ENCODE assay signal across 21 mouse cellular contexts in genomic region chr1:62483059-62483458, GRCm38 (mm10).
DNase-seq lines count a peak whose midpoint lies in the region; ATAC-seq and TF ChIP-seq lines count a peak whose summit lies in the region.
"Had no signal": no experiment of that assay in that cellular context is flagged by ENCODE, and none has a peak within 500 bp of the region (broad histone marks: within the 10 kb centered on the region; RNA-seq: fewer than 3 reads in every experiment).

No protein-coding gene starts in this region.

- no peaks in the 10 kb centered on the region for H3K36me3 ChIP-seq in lung, postnatal 0 days (ENCODE audit: insufficient read depth, low read length)
- no peaks in the 10 kb centered on the region for H3K36me3 ChIP-seq in CH12.LX (replicated peaks in 1 of 2; ENCODE audit: control insufficient read depth in 1 of 2, insufficient read depth in 1 of 2, low read length in 1 of 2)
- H3K36me3 ChIP-seq: hindbrain, embryonic 10.5 days; intestine, embryonic 15.5 days had no signal

- no peaks in the 10 kb centered on the region for H3K27me3 ChIP-seq in lung, postnatal 0 days (replicated peaks; ENCODE audit: insufficient read depth, low read length)
- no peaks in the 10 kb centered on the region for H3K27me3 ChIP-seq in CH12.LX (replicated peaks)
- H3K27me3 ChIP-seq: intestine, embryonic 15.5 days had no signal

- H3K27ac ChIP-seq in lung, postnatal 0 days (ENCODE audit: low read length), result no peak overlapping the region
- no peak overlapping the region for H3K27ac ChIP-seq in CH12.LX (ENCODE audit: insufficient read depth, low read depth)
- H3K27ac ChIP-seq: hindbrain, embryonic 10.5 days; intestine, embryonic 15.5 days had no signal

- in situ Hi-C loops in CH12.LX (cut with MboI; ENCODE audit: low pct_ligation_motif_present, low pct_unique_long_range_greater_than_20kb, low sequenced_read_pairs), result no loop called here

- TF ChIP-seq CTCF in lung, postnatal 0 days (IDR thresholded peaks at IDR 0.05), result no peak
- TF ChIP-seq CTCF in lung, adult 2 months (IDR thresholded peaks at IDR 0.05; ENCODE audit: insufficient read depth, low read length), result no peak
- TF ChIP-seq CTCF in CH12.LX (conservative IDR thresholded peaks at IDR 0.05 in 1 of 2, IDR thresholded peaks at IDR 0.05 in 1 of 2; ENCODE audit: low read depth in 2 of 2, low read length in 2 of 2), result no peak

- no peak overlapping the region for H3K4me3 ChIP-seq in lung, postnatal 0 days (ENCODE audit: low read depth, low read length)
- H3K4me3 ChIP-seq in lung, adult 2 months (replicated peaks; ENCODE audit: extremely low read depth, low read depth, low read length), result no peak overlapping the region
- H3K4me3 ChIP-seq in CH12.LX (replicated peaks in 1 of 3; ENCODE audit: low read depth in 2 of 3, low read length in 2 of 3, poor library complexity in 1 of 3), result no peak overlapping the region
- H3K4me3 ChIP-seq: hindbrain, embryonic 10.5 days; intestine, embryonic 15.5 days had no signal

- H3K4me2 ChIP-seq in lung, postnatal 0 days (replicated peaks; ENCODE audit: low read depth, low read length), result no peak overlapping the region
- H3K4me2 ChIP-seq in CH12.LX (ENCODE audit: insufficient read depth, low read depth, poor library complexity, severe bottlenecking), result no peak overlapping the region
- H3K4me2 ChIP-seq: heart, embryonic 11.5 days; intestine, embryonic 15.5 days; liver, embryonic 11.5 days had no signal

- H3K9me3 ChIP-seq in lung, postnatal 0 days (ENCODE audit: low read length), result no peaks in the 10 kb centered on the region
- no peaks in the 10 kb centered on the region for H3K9me3 ChIP-seq in CH12.LX (replicated peaks; ENCODE audit: low read length)
- H3K9me3 ChIP-seq: hindbrain, embryonic 10.5 days; intestine, embryonic 15.5 days had no signal

- no peak overlapping the region for H3K9ac ChIP-seq in lung, postnatal 0 days (replicated peaks; ENCODE audit: low read depth)
- H3K9ac ChIP-seq in CH12.LX (ENCODE audit: insufficient read depth, low read depth), result no peak overlapping the region
- H3K9ac ChIP-seq: intestine, embryonic 15.5 days had no signal

- 54% methylated on average over 2 of the region's 2 CpGs for WGBS in lung, postnatal 0 days
- WGBS in lung, adult 2 months, result 51% methylated on average over 2 of the region's 2 CpGs

- dilution Hi-C loops in CH12.LX (cut with MboI; ENCODE audit: extremely low pct_ligation_motif_present, extremely low pct_unique_long_range_greater_than_20kb, low sequenced_read_pairs), result no loop called here

- peak; percentile 21 for DNase-seq in lung, postnatal 0 days (ENCODE audit: low spot score)
- no peak for DNase-seq in lung, adult 2 months
- peak; percentile 35 for DNase-seq in CH12.LX (ENCODE audit: extremely low read depth)
- peak; percentile 61 to 69 for DNase-seq in spleen, postnatal 36 days (ENCODE audit: low spot score in 2 of 2)
- DNase-seq in left cerebral cortex, postnatal 36 days (ENCODE audit: low spot score in 2 of 2), result no peak
- no peak for DNase-seq in urinary bladder, adult 2 months (ENCODE audit: low spot score)
- DNase-seq: adrenal gland, postnatal 10 days; cerebellum, adult 8-10 months; cerebellum, postnatal 36 days; gastrocnemius, postnatal 10 days; heart, adult 11 months; kidney, adult 8-10 months; kidney, postnatal 10 days; midbrain, embryonic 14.5 days had no signal

- H3K79me2 ChIP-seq in CH12.LX (replicated peaks; ENCODE audit: control insufficient read depth, extremely low read depth, insufficient read depth, poor library complexity, severe bottlenecking), result no peaks in the 10 kb centered on the region

- TF ChIP-seq RAD21 in CH12.LX (IDR thresholded peaks at IDR 0.05; ENCODE audit: low read depth, low read length), result no peak

- TF ChIP-seq POLR2A in lung, adult 2 months (IDR thresholded peaks at IDR 0.05; ENCODE audit: borderline replicate concordance, extremely low read depth, low read depth, low read length), result no peak
- no peak for TF ChIP-seq POLR2A in CH12.LX (IDR thresholded peaks at IDR 0.05; ENCODE audit: low read depth, low read length)

- intact Hi-C loops in left cerebral cortex, postnatal 36 days (cut with DNase I), result no loop called here

- no peak for TF ChIP-seq EP300 in lung, postnatal 0 days (IDR thresholded peaks at IDR 0.05)
- TF ChIP-seq EP300 in CH12.LX (IDR thresholded peaks at IDR 0.05; ENCODE audit: low read length), result no peak

- no peaks in the 10 kb centered on the region for H3K4me1 ChIP-seq in lung, postnatal 0 days (ENCODE audit: insufficient read depth, low read depth, low read length)
- H3K4me1 ChIP-seq in lung, adult 2 months (ENCODE audit: control insufficient read depth, insufficient read depth, low read length), result no peaks in the 10 kb centered on the region
- peaks cover 0 to 9% of the 10 kb centered on the region in 2 experiments; a peak in 2 of 4 replicates for H3K4me1 ChIP-seq in CH12.LX (ENCODE audit: control insufficient read depth in 1 of 2, insufficient read depth in 2 of 2)
- H3K4me1 ChIP-seq: hindbrain, embryonic 10.5 days; intestine, embryonic 15.5 days had no signal

- ATAC-seq in lung, postnatal 0 days, result no peak
- peak; percentile 98 for ATAC-seq in megakaryocyte, adult 5-6 weeks (ENCODE audit: poor library complexity, severe bottlenecking)
- ATAC-seq: forebrain, embryonic 14.5 days; hindbrain, embryonic 16.5 days; intestine, embryonic 15.5 days had no signal

TF ChIP-seq in CH12.LX, 34 proteins besides CTCF, POLR2A, EP300 and RAD21:
- no peak for TF ChIP-seq HCFC1 (IDR thresholded peaks at IDR 0.05; ENCODE audit: low read depth, low read length)
- TF ChIP-seq NELFE (IDR thresholded peaks at IDR 0.05; ENCODE audit: low read depth, low read length), result no peak

Comparison
In these comparisons a context has a peak if more than half of its experiments do, and no peak if none do; other contexts are left out.
1. DNase-seq: peak in lung, postnatal 0 days (single experiment), CH12.LX (single experiment) and spleen, postnatal 36 days (2 of 2); none in lung, adult 2 months (single experiment), left cerebral cortex, postnatal 36 days (0 of 2) and urinary bladder, adult 2 months (single experiment).